Mouse (Mus musculus) heart, postnatal 0 days (tissue): ENCODE measurements at regions not wholly inside any gene's neighbourhood (a gene's known extent, or its start where the extent isn't known, plus 50 kb on each side); places are given as distances from the start of the nearest gene placed in this dataset.

ENCODE experiments used
- CTCF ChIP-seq: IDR thresholded peaks from 2 replicates; pipeline ENCODE4 v1.5.1; 2016; ENCODE audit warnings: antibody characterized with exemption, control low read depth, low read depth
- EP300 ChIP-seq: IDR thresholded peaks from 2 replicates; pipeline ENCODE4 v1.6.1; 2016; ENCODE audit warnings: antibody characterized with exemption, low read depth

DNA sequence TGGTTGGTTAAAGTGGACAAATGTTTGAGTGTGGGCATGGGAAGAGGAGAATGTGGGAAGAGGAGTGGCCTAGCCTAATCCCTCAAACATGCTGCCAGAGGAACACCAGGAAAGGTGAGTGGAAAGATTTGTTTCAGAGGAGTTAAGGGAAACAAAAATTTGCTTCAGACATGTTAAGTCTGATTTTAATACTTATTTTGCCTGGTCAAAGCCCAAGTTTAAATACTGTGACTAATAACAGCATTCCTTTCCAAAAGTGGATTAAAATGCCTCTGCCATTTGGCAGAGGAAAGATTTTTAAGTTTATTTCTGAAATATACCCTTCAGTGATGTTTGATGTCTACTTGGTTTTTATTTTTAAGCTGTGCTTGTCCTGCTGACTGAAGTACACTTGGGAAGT lies 174.6 kb upstream of the Btg1 start:
- no peak for TF ChIP-seq CTCF
- TF ChIP-seq EP300 = no peak
